8 mouse cellular contexts compared by ENCODE assay signal in genomic region chr6:118838919-118839915, GRCm38 (mm10).
DNase-seq lines count a peak whose midpoint lies in the region; ATAC-seq and TF ChIP-seq lines count a peak whose summit lies in the region.

No protein-coding gene starts in this region.

- peak; percentile 56 for DNase-seq in embryo, embryonic 10 days (ENCODE audit: low spot score)
- DNase-seq in embryo, embryonic 9.5 days (ENCODE audit: extremely low spot score): no peak
- peak; percentile 89 for DNase-seq in MEL (ENCODE audit: low read depth, low spot score)
- no peak for DNase-seq in liver, embryonic 13.5 days
- DNase-seq in urinary bladder, postnatal 25 days (ENCODE audit: low spot score): no peak
- DNase-seq in urinary bladder, adult 2 months (ENCODE audit: low spot score): no peak
- DNase-seq in ovary, postnatal 10 days (ENCODE audit: low spot score): no peak

- no peak for TF ChIP-seq CTCF in MEL (IDR thresholded peaks at IDR 0.05 in 2 of 3, conservative IDR thresholded peaks at IDR 0.05 in 1 of 3; ENCODE audit: control insufficient read depth in 1 of 3, insufficient read depth in 1 of 3, low read depth in 2 of 3, low read length in 3 of 3, poor library complexity in 1 of 3, severe bottlenecking in 1 of 3)

- no peak for TF ChIP-seq RAD21 in MEL (IDR thresholded peaks at IDR 0.05; ENCODE audit: low read depth, low read length)

- no peaks in the 10 kb centered on the region for H3K9me3 ChIP-seq in MEL (replicated peaks; ENCODE audit: insufficient read depth, low read length)
- no peaks in the 10 kb centered on the region for H3K9me3 ChIP-seq in intestine, embryonic 16.5 days (ENCODE audit: control insufficient read depth, low read length)
- no peaks in the 10 kb centered on the region for H3K9me3 ChIP-seq in liver, embryonic 13.5 days (replicated peaks)

- peak overlapping the region; percentile 40 to 42 for H3K4me3 ChIP-seq in MEL (ENCODE audit: control insufficient read depth in 1 of 2, insufficient read depth in 1 of 2, low read depth in 2 of 2, low read length in 2 of 2)
- no peak overlapping the region for H3K4me3 ChIP-seq in intestine, embryonic 16.5 days (ENCODE audit: low read length)
- H3K4me3 ChIP-seq in liver, embryonic 13.5 days (replicated peaks): no peak overlapping the region

- peak; percentile 22 to 33; a peak in 1 of 4 replicates for TF ChIP-seq EP300 in MEL (IDR thresholded peaks at IDR 0.05; ENCODE audit: low read depth in 1 of 2, low read length in 2 of 2)

- H3K27me3 ChIP-seq in MEL (ENCODE audit: control insufficient read depth in 1 of 2, insufficient read depth in 2 of 2, low read length in 2 of 2): no peaks in the 10 kb centered on the region
- no peaks in the 10 kb centered on the region for H3K27me3 ChIP-seq in intestine, embryonic 16.5 days (replicated peaks; ENCODE audit: control insufficient read depth, insufficient read depth, low read length)
- H3K27me3 ChIP-seq in liver, embryonic 13.5 days: no peaks in the 10 kb centered on the region

- peak overlapping the region; percentile 58 for H3K27ac ChIP-seq in MEL (ENCODE audit: control insufficient read depth, low read depth, low read length)
- H3K27ac ChIP-seq in intestine, embryonic 16.5 days (ENCODE audit: low read length): no peak overlapping the region
- H3K27ac ChIP-seq in liver, embryonic 13.5 days: peak overlapping the region; percentile 44

- peaks cover 0 to 20% of the 10 kb centered on the region in 2 experiments; a peak in 2 of 4 replicates for H3K36me3 ChIP-seq in MEL (ENCODE audit: control insufficient read depth in 1 of 2, insufficient read depth in 2 of 2, low read length in 2 of 2)
- H3K36me3 ChIP-seq in intestine, embryonic 16.5 days (ENCODE audit: control insufficient read depth, insufficient read depth, low read length): no peaks in the 10 kb centered on the region
- no peaks in the 10 kb centered on the region for H3K36me3 ChIP-seq in liver, embryonic 13.5 days

- H3K4me2 ChIP-seq in intestine, embryonic 16.5 days (ENCODE audit: low read depth, low read length): 0 out of 2 replicates have a peak overlapping the region, but pooled peaks have one; percentile 4
- H3K4me2 ChIP-seq in liver, embryonic 13.5 days: peak overlapping the region; percentile 34

- peak; percentile 44 to 74; a peak in 2 of 4 replicates for TF ChIP-seq POLR2A in MEL (IDR thresholded peaks at IDR 0.05; ENCODE audit: control insufficient read depth in 1 of 2, insufficient read depth in 1 of 2, low read depth in 1 of 2, low read length in 2 of 2, poor library complexity in 1 of 2)

- peak overlapping the region; percentile 62 for H3K9ac ChIP-seq in MEL (ENCODE audit: control insufficient read depth, low read depth, low read length, poor library complexity, severe bottlenecking)
- H3K9ac ChIP-seq in intestine, embryonic 16.5 days (ENCODE audit: low read depth, low read length): no peak overlapping the region
- H3K9ac ChIP-seq in liver, embryonic 13.5 days: peak overlapping the region; percentile 39; the same call in 1 of the 2 replicates

- ATAC-seq in intestine, embryonic 16.5 days: peak; percentile 94
- ATAC-seq in liver, embryonic 13.5 days (ENCODE audit: low read depth): peak; percentile 80

- 32% methylated on average over 14 of the region's 14 CpGs for WGBS in intestine, embryonic 16.5 days
- whole genome bisulfite sequencing in liver, embryonic 13.5 days (ENCODE audit: insufficient replicate concordance): 18% methylated on average over 14 of the region's 14 CpGs

- no peaks in the 10 kb centered on the region for H3K79me2 ChIP-seq in MEL (ENCODE audit: control insufficient read depth, insufficient read depth, low read length, poor library complexity)

- H3K4me1 ChIP-seq in MEL (ENCODE audit: control insufficient read depth in 1 of 2, insufficient read depth in 2 of 2, low read length in 2 of 2): peaks cover 15 to 18% of the 10 kb centered on the region in 2 experiments
- peaks cover 17% of the 10 kb centered on the region for H3K4me1 ChIP-seq in intestine, embryonic 16.5 days (ENCODE audit: control insufficient read depth, insufficient read depth, low read length)
- H3K4me1 ChIP-seq in liver, embryonic 13.5 days (replicated peaks): peaks cover 62% of the 10 kb centered on the region

TF ChIP-seq in MEL, 35 proteins besides CTCF, POLR2A, EP300 and RAD21:
- TF ChIP-seq MAFK (IDR thresholded peaks at IDR 0.05; ENCODE audit: borderline replicate concordance, low read depth, low read length): no peak
- TF ChIP-seq SIN3A (IDR thresholded peaks at IDR 0.05; ENCODE audit: low read length): peak; percentile 53; the same call in 1 of the 2 replicates
- no peak for TF ChIP-seq ZKSCAN1 (IDR thresholded peaks at IDR 0.05; ENCODE audit: low read depth, low read length)
- TF ChIP-seq MYB (IDR thresholded peaks at IDR 0.05; ENCODE audit: low read depth, low read length): no peak
- peak; percentile 32; the same call in 1 of the 2 replicates for TF ChIP-seq ELF1 (IDR thresholded peaks at IDR 0.05; ENCODE audit: low read depth, low read length)
- TF ChIP-seq GATA1 (IDR thresholded peaks at IDR 0.05; ENCODE audit: low read depth, low read length): peak; percentile 58
- peak; percentile 68 for TF ChIP-seq MAX (IDR thresholded peaks at IDR 0.05; ENCODE audit: low read length)
- TF ChIP-seq TBP (IDR thresholded peaks at IDR 0.05; ENCODE audit: low read depth, low read length): peak; percentile 73
- no peak for TF ChIP-seq CHD2 (IDR thresholded peaks at IDR 0.05; ENCODE audit: low read length)
- 0 out of 2 replicates have a peak, but pooled peaks have one; percentile 0 for TF ChIP-seq RCOR1 (IDR thresholded peaks at IDR 0.05; ENCODE audit: low read depth, low read length)
- TF ChIP-seq CHD1 (IDR thresholded peaks at IDR 0.05; ENCODE audit: low read depth, low read length): no peak
- TF ChIP-seq USF1 (IDR thresholded peaks at IDR 0.05; ENCODE audit: low read depth, low read length): peak; percentile 89
- no peak for TF ChIP-seq JUND (IDR thresholded peaks at IDR 0.05; ENCODE audit: low read depth, low read length)
- TF ChIP-seq ZMIZ1 (IDR thresholded peaks at IDR 0.05; ENCODE audit: low read depth, low read length): peak; percentile 70; the same call in 1 of the 2 replicates
- peak; percentile 62; the same call in 1 of the 2 replicates for TF ChIP-seq MAZ (IDR thresholded peaks at IDR 0.05; ENCODE audit: low read depth, low read length)
- TF ChIP-seq POLR2AphosphoS2 (IDR thresholded peaks at IDR 0.05; ENCODE audit: low read length): 0 out of 2 replicates have a peak, but pooled peaks have one; percentile 40
- TF ChIP-seq HCFC1 (IDR thresholded peaks at IDR 0.05; ENCODE audit: low read depth, low read length): 0 out of 2 replicates have a peak, but pooled peaks have one; percentile 35
- TF ChIP-seq ZC3H11A (IDR thresholded peaks at IDR 0.05; ENCODE audit: low read depth, low read length): no peak
- TF ChIP-seq TCF12 (IDR thresholded peaks at IDR 0.05; ENCODE audit: low read depth, low read length): peak; percentile 36; the same call in 1 of the 2 replicates
- no peak for TF ChIP-seq MYC (IDR thresholded peaks at IDR 0.05; ENCODE audit: low read depth, low read length)
- TF ChIP-seq GABPA (IDR thresholded peaks at IDR 0.05; ENCODE audit: low read depth, low read length): no peak
- no peak for TF ChIP-seq NRF1 (IDR thresholded peaks at IDR 0.05; ENCODE audit: insufficient read depth, low read depth, low read length, poor library complexity, severe bottlenecking)
- no peak for TF ChIP-seq MEF2A (IDR thresholded peaks at IDR 0.05; ENCODE audit: extremely low read depth, insufficient replicate concordance, low read depth, low read length, poor library complexity, severe bottlenecking)
- TF ChIP-seq UBTF (IDR thresholded peaks at IDR 0.05; ENCODE audit: borderline replicate concordance, insufficient read depth, low read depth, low read length): no peak
- TF ChIP-seq BHLHE40 (IDR thresholded peaks at IDR 0.05; ENCODE audit: borderline replicate concordance, low read depth, low read length): peak; percentile 94
- no peak for TF ChIP-seq E2F4 (IDR thresholded peaks at IDR 0.05; ENCODE audit: borderline replicate concordance, low read depth, low read length)
- peak; percentile 67 for TF ChIP-seq NELFE (IDR thresholded peaks at IDR 0.05; ENCODE audit: low read depth, low read length)
- peak; percentile 28; the same call in 1 of the 2 replicates for TF ChIP-seq ETS1 (IDR thresholded peaks at IDR 0.05; ENCODE audit: low read depth, low read length)
- 0 out of 4 replicates have a peak, but pooled peaks of 1 of the 2 experiments have one; percentile 36 for TF ChIP-seq USF2 (IDR thresholded peaks at IDR 0.05; ENCODE audit: borderline replicate concordance in 1 of 2, insufficient read depth in 1 of 2, low read depth in 1 of 2, low read length in 2 of 2)
- no peak for TF ChIP-seq ZNF384 (IDR thresholded peaks at IDR 0.05; ENCODE audit: low read depth, low read length)
- peak; percentile 45 for TF ChIP-seq MXI1 (IDR thresholded peaks at IDR 0.05; ENCODE audit: low read depth, low read length)
- no peak for TF ChIP-seq POLR2AphosphoS5 (IDR thresholded peaks at IDR 0.05; ENCODE audit: borderline replicate concordance, low read depth, low read length)
- TF ChIP-seq KAT2A (conservative IDR thresholded peaks at IDR 0.05; ENCODE audit: low read depth, low read length): no peak
- no peak for TF ChIP-seq TAL1 (IDR thresholded peaks at IDR 0.05; ENCODE audit: low read length)
- TF ChIP-seq SMC3 (IDR thresholded peaks at IDR 0.05; ENCODE audit: low read depth, low read length): no peak

Comparison
In these comparisons a context has a peak if more than half of its experiments do, and no peak if none do; other contexts are left out.
1. DNase-seq: peak in embryo, embryonic 10 days (single experiment) and MEL (single experiment); none in embryo, embryonic 9.5 days (single experiment), liver, embryonic 13.5 days (single experiment), urinary bladder, postnatal 25 days (single experiment), urinary bladder, adult 2 months (single experiment) and ovary, postnatal 10 days (single experiment).
2. H3K4me3 ChIP-seq: peak in MEL (2 of 2); none in intestine, embryonic 16.5 days (single experiment) and liver, embryonic 13.5 days (single experiment).